Mouse (Mus musculus) forebrain, embryonic 11.5 days (tissue): ENCODE data around the gene Phlda3. TPM values are rescaled to one million over a fixed set of nuclear protein-coding genes. Genes with fewer than 3 reads are reported as not detected.

Experiments
- ATAC-seq: fragments of 200-750 bp; cut with Nextera tagmentation; replicated peaks from 2 replicates; pipeline ENCODE4 v1.8.0; 2017; ENCODE audit warnings: moderate TSS enrichment; ENCODE audit not compliant: low FRiP score
- DNase-seq: peaks from one replicate; pipeline ENCODE4 v3.0.0-alpha.2; 2017; ENCODE audit warnings: low spot score
- H3K27ac ChIP-seq: fragments of 300-500 bp; sonication (generic); 2 replicates; pipeline ENCODE4 v1.5.1; 2014; ENCODE audit warnings: low read depth, low read length
- H3K27me3 ChIP-seq: fragments of 300-500 bp; sonication (generic); 2 replicates; pipeline ENCODE4 v1.6.1; 2014; ENCODE audit warnings: mild to moderate bottlenecking, low read length, mixed read lengths; ENCODE audit not compliant: control insufficient read depth, insufficient read depth
- H3K36me3 ChIP-seq: fragments of 300-500 bp; sonication (generic); 2 replicates; pipeline ENCODE4 v1.6.1; 2014; ENCODE audit warnings: mild to moderate bottlenecking, low read length, moderate library complexity, mixed read lengths; ENCODE audit not compliant: control insufficient read depth, insufficient read depth
- H3K4me1 ChIP-seq: fragments of 300-500 bp; sonication (generic); replicated peaks from 2 replicates; pipeline ENCODE4 v1.6.1; 2014; ENCODE audit warnings: low read length, mixed read lengths; ENCODE audit not compliant: control insufficient read depth, insufficient read depth
- H3K4me2 ChIP-seq: fragments of 300-500 bp; sonication (generic); 2 replicates; pipeline ENCODE4 v1.6.1; 2014; ENCODE audit warnings: low read depth, mild to moderate bottlenecking, low read length, moderate library complexity, mixed read lengths; ENCODE audit not compliant: severe bottlenecking
- H3K4me3 ChIP-seq: fragments of 300-500 bp; sonication (generic); 2 replicates; pipeline ENCODE4 v1.5.1; 2014; ENCODE audit warnings: low read depth, low read length
- H3K9ac ChIP-seq: fragments of 300-500 bp; sonication (generic); 2 replicates; pipeline ENCODE4 v1.6.1; 2014; ENCODE audit warnings: low read length
- H3K9me3 ChIP-seq: fragments of 300-500 bp; sonication (generic); 2 replicates; pipeline ENCODE4 v1.6.1; 2016; ENCODE audit warnings: low read length, mixed read lengths; ENCODE audit not compliant: control insufficient read depth
- WGBS: fragments of 180-500 bp; shearing (Covaris S2); extraction: QIAGEN DNeasy Blood & Tissue Kit; methylation state at CpG from one replicate; pipeline ENCODE4 v1.1.7; 2014; 5-methylcytosine and 5-hydroxymethylcytosine counted together
- polyA plus RNA-seq: library from polyadenylated mRNA; unstranded; fragments of >200 nt; fragmentation: Nextera tagmentation; extraction: Ambion mirVana; gene quantifications from 2 replicates; pipeline ENCODE4 v1.2.1, GENCODE M21; 2014

The Phlda3 gene
- polyA plus RNA-seq, 1 experiment from 2014 or later: 21.5 TPM

DNA sequence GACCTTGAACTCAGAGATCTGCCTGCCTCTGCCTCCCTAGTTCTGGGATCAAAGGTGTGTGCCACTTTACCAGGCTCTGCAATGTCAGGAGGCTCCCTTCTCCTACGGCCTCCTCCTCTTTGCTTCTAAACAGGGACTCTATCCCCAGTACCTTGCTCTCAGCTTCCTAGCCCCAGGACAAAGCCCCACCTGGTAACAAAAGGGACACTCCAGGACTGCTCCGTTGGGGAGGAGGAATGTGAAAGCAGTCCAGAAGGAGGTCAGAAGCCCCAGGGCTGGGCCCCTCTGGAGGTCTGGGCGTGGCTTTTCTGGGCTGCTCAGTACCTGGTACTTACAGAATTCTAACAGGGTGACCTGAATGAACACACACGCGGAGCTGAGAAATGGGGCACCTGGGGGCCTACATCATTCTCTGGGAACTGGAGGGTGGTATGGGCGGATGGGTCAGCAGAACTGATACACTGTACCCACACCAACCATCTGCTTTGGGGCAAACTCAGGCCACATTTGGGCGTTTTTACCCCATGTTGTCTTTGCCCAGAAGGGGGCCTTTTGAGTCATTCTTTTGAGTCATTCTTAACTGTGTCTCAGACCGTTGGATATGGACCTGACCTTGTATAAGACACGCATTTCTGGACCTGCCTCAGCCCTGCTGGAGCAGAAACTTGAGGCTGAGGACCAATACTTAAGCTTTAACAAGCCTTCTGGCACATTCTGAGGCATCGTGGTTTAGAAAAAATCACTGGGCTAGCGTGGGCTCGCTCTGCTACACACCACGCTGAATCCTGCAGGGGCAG is 26.4 kb downstream of the Phlda3 start:
- Histone ChIP-seq H3K4me3 (no peak overlapping the region), H3K27me3 (0 out of 2 replicates have a peak, but pooled peaks cover 3% of the 10 kb centered on the region), H3K4me2 (no peak overlapping the region), H3K27ac (no peak overlapping the region), H3K9me3 (no peaks in the 10 kb centered on the region), H3K9ac (no peak overlapping the region), H3K36me3 (no peaks in the 10 kb centered on the region), H3K4me1 (peaks cover 3% of the 10 kb centered on the region; the same call in 1 of the 2 replicates)
- ATAC-seq: no peak
- no peak for DNase-seq
- WGBS: 64% methylated on average over 13 of the region's 13 CpGs

GRCm38 (mm10) chr1:135793370-135794215 is 27.7 kb downstream of the Phlda3 start:
- DNase-seq (no peak), ATAC-seq (no peak; the same call in 1 of the 2 replicates)
- 18% methylated on average over 25 of the region's 27 CpGs for WGBS
- no peak overlapping the region for H3K27ac ChIP-seq
- H3K9ac ChIP-seq: 0 out of 2 replicates have a peak overlapping the region, but pooled peaks have one; percentile 30
- H3K4me3 ChIP-seq: peak overlapping the region; percentile 5; the same call in 1 of the 2 replicates
- H3K36me3 ChIP-seq: no peaks in the 10 kb centered on the region
- peaks cover 3% of the 10 kb centered on the region; the same call in 1 of the 2 replicates for H3K4me1 ChIP-seq
- H3K27me3 ChIP-seq: 0 out of 2 replicates have a peak, but pooled peaks cover 3% of the 10 kb centered on the region
- peak overlapping the region; percentile 44 for H3K4me2 ChIP-seq
- H3K9me3 ChIP-seq: no peaks in the 10 kb centered on the region

DNA sequence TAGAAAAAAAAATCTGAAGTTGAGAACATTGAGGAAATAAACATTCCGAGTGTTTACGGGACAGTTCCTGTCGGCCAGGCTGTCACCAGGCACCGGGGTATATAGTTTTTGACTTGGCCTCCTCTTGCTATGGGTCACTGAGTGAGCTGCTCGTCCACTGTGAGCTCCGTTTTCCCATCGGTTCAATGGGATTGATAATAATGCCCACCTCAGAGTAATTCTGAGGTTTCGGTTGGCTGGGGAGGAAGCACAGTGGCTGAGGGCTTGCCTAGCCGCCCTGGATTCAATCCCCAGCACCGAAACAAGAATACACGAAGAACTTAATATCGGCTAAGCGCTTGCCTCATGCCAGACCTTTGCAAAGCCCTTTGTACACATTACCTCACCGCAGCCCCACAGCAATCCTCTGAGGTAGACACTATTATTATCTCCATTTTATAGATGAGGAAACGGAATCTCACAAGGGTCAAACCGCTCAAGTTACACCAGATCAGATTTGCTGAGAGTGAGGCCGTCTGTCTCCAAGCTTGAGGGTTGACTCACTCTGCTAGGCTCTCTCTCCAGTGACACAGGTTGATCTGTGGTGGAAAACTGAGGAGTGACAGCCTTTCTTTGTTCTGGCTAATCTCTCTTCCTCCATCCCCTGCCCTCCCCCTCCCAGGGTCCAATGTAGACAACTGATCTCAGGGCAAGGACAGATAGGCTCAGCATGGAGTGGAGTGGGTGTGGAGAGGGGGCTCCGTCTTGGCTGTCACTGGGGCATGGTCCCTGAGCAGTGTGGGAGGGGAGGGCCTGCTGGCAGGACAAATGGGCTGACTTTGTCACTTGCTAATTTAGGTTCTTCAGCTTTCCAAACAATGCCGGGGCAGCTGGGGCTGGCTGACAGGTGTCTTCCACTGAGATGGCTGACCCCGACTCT is 28.6 kb downstream of the Phlda3 start:
- Histone ChIP-seq H3K36me3 (no peaks in the 10 kb centered on the region), H3K4me3 (no peak overlapping the region), H3K9me3 (no peaks in the 10 kb centered on the region), H3K4me1 (peaks cover 3% of the 10 kb centered on the region; the same call in 1 of the 2 replicates), H3K9ac (no peak overlapping the region), H3K27ac (no peak overlapping the region), H3K27me3 (0 out of 2 replicates have a peak, but pooled peaks cover 3% of the 10 kb centered on the region), H3K4me2 (no peak overlapping the region; the same call in 1 of the 2 replicates)
- ATAC-seq (no peak), DNase-seq (no peak)
- WGBS: 42% methylated on average over 20 of the region's 20 CpGs

DNA sequence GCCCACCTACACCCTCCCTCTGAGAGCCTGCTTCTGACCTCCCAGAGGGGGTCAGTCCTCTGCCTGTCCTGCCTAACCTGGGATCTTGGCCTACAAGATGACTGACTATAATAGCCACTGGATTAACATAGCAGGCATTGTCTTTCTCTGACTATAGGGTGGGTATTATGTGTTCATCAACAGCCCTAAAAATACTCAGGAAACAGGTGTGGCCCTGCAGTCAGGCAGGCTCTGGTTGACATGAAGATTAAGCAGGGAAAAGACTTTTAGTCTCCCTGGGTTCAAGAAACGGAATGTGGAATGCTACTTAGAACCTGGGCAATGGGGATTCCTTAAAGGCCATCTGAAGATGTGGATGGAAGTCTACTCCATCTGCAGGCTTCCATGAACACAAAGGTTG is 32.6 kb downstream of the Phlda3 start:
- Histone ChIP-seq H3K27ac (no peak overlapping the region), H3K27me3 (0 out of 2 replicates have a peak, but pooled peaks cover 2% of the 10 kb centered on the region), H3K9me3 (no peaks in the 10 kb centered on the region), H3K4me3 (no peak overlapping the region), H3K36me3 (no peaks in the 10 kb centered on the region), H3K4me1 (no peaks in the 10 kb centered on the region; the same call in 1 of the 2 replicates), H3K9ac (no peak overlapping the region), H3K4me2 (no peak overlapping the region)
- ATAC-seq (no peak), DNase-seq (no peak)
- 87% methylated on average over 1 of the region's 1 CpGs for WGBS

- H3K4me1 ChIP-seq: no peaks in the 10 kb centered on the region
- no peak for DNase-seq
- ATAC-seq: no peak
- H3K27ac ChIP-seq: no peak overlapping the region
- no peak overlapping the region for H3K4me2 ChIP-seq
- no peaks in the 10 kb centered on the region for H3K9me3 ChIP-seq
- no peak overlapping the region for H3K9ac ChIP-seq
- no peaks in the 10 kb centered on the region for H3K36me3 ChIP-seq
- H3K4me3 ChIP-seq: no peak overlapping the region
- H3K27me3 ChIP-seq: no peaks in the 10 kb centered on the region
- WGBS: 78% methylated on average over 8 of the region's 8 CpGs
These were observed 33.2 kb downstream of the Phlda3 start for GRCm38 (mm10) chr1:135799109-135799627.

GRCm38 (mm10) chr1:135800192-135800950 is 34.5 kb downstream of the Phlda3 start:
- 70% methylated on average over 8 of the region's 8 CpGs for WGBS
- DNase-seq: no peak
- Histone ChIP-seq H3K4me2 (no peak overlapping the region), H3K4me1 (no peaks in the 10 kb centered on the region), H3K27me3 (no peaks in the 10 kb centered on the region), H3K4me3 (no peak overlapping the region), H3K27ac (no peak overlapping the region), H3K9me3 (no peaks in the 10 kb centered on the region), H3K36me3 (no peaks in the 10 kb centered on the region), H3K9ac (no peak overlapping the region)
- ATAC-seq: no peak

GRCm38 (mm10) chr1:135807546-135807945 is 41.6 kb downstream of the Phlda3 start:
- Histone ChIP-seq H3K4me1 (no peaks in the 10 kb centered on the region), H3K27ac (no peak overlapping the region), H3K9me3 (no peaks in the 10 kb centered on the region), H3K36me3 (no peaks in the 10 kb centered on the region), H3K9ac (no peak overlapping the region), H3K27me3 (no peaks in the 10 kb centered on the region), H3K4me2 (no peak overlapping the region), H3K4me3 (no peak overlapping the region)
- WGBS: 63% methylated on average over 10 of the region's 10 CpGs
- DNase-seq (no peak), ATAC-seq (no peak)
